Mouse (Mus musculus) midbrain, embryonic 16.5 days (tissue): ENCODE measurements at regions not wholly inside any gene's neighbourhood (a gene's known extent, or its start where the extent isn't known, plus 50 kb on each side); places are given as distances from the start of the nearest gene placed in this dataset.

Experiments used
- ATAC-seq: fragments of 200-750 bp; cut with Nextera tagmentation; 2 replicates; pipeline ENCODE4 v1.8.0; 2017; ENCODE audit warnings: moderate TSS enrichment
- H3K27ac ChIP-seq: fragments of 300-500 bp; sonication (generic); 2 replicates; pipeline ENCODE4 v1.5.1; 2014; ENCODE audit warnings: mild to moderate bottlenecking, low read length, mixed read lengths
- H3K27me3 ChIP-seq: fragments of 300-500 bp; sonication (generic); 2 replicates; pipeline ENCODE4 v1.6.1; 2014; ENCODE audit warnings: low read depth, low read length, mixed read lengths; ENCODE audit not compliant: control insufficient read depth, insufficient read depth
- H3K36me3 ChIP-seq: fragments of 300-500 bp; sonication (generic); 2 replicates; pipeline ENCODE4 v1.6.1; 2014; ENCODE audit warnings: mild to moderate bottlenecking, low read length, moderate library complexity, mixed read lengths; ENCODE audit not compliant: control insufficient read depth, insufficient read depth
- H3K4me1 ChIP-seq: fragments of 300-500 bp; sonication (generic); 2 replicates; pipeline ENCODE4 v1.6.1; 2014; ENCODE audit warnings: mild to moderate bottlenecking, low read length, mixed read lengths; ENCODE audit not compliant: control insufficient read depth, insufficient read depth
- H3K4me2 ChIP-seq: fragments of 300-500 bp; sonication (generic); 2 replicates; pipeline ENCODE4 v1.6.1; 2014; ENCODE audit warnings: mild to moderate bottlenecking, low read length, mixed read lengths
- H3K4me3 ChIP-seq: fragments of 300-500 bp; sonication (generic); 2 replicates; pipeline ENCODE4 v1.5.1; 2014; ENCODE audit warnings: low read depth, mild to moderate bottlenecking, low read length, moderate library complexity, mixed read lengths
- H3K9ac ChIP-seq: fragments of 300-500 bp; sonication (generic); 2 replicates; pipeline ENCODE4 v1.6.1; 2014; ENCODE audit warnings: low read depth, low read length, mixed read lengths
- H3K9me3 ChIP-seq: fragments of 300-500 bp; sonication (generic); replicated peaks from 2 replicates; pipeline ENCODE4 v1.6.1; 2014; ENCODE audit warnings: mild to moderate bottlenecking, low read length, mixed read lengths; ENCODE audit not compliant: control insufficient read depth, poor library complexity, severe bottlenecking
- WGBS: fragments of 180-500 bp; shearing (Covaris S2); extraction: QIAGEN DNeasy Blood & Tissue Kit; methylation state at CpG from one replicate; pipeline ENCODE4 v1.1.7; 2014; 5-methylcytosine and 5-hydroxymethylcytosine counted together

GRCm38 (mm10) chr17:63690829-63691689 is 171.8 kb upstream of the Fer start:
- no peaks in the 10 kb centered on the region for H3K9me3 ChIP-seq
- 0 out of 2 replicates have a peak, but pooled peaks cover 2% of the 10 kb centered on the region for H3K4me1 ChIP-seq
- WGBS, result 73% methylated on average over 11 of the region's 11 CpGs
- H3K27ac ChIP-seq, result no peak overlapping the region
- H3K36me3 ChIP-seq, result no peaks in the 10 kb centered on the region
- H3K4me3 ChIP-seq, result no peak overlapping the region
- no peak overlapping the region for H3K4me2 ChIP-seq
- no peak overlapping the region for H3K9ac ChIP-seq
- no peak for ATAC-seq
- H3K27me3 ChIP-seq, result no peaks in the 10 kb centered on the region

- H3K27me3 ChIP-seq, result no peaks in the 10 kb centered on the region
- ATAC-seq, result no peak
- H3K9me3 ChIP-seq, result no peaks in the 10 kb centered on the region
- 78% methylated on average over 3 of the region's 3 CpGs for WGBS
- peaks cover 2% of the 10 kb centered on the region; the same call in 1 of the 2 replicates for H3K4me1 ChIP-seq
- no peak overlapping the region for H3K4me3 ChIP-seq
- no peaks in the 10 kb centered on the region for H3K36me3 ChIP-seq
- no peak overlapping the region for H3K9ac ChIP-seq
- no peak overlapping the region for H3K4me2 ChIP-seq
- no peak overlapping the region for H3K27ac ChIP-seq
Observed at GRCm38 (mm10) chr17:63691690-63691968, 171.2 kb upstream of the Fer start.

- Histone ChIP-seq H3K4me1 (peaks cover 2% of the 10 kb centered on the region; the same call in 1 of the 2 replicates), H3K4me2 (no peak overlapping the region), H3K9ac (no peak overlapping the region), H3K9me3 (no peaks in the 10 kb centered on the region), H3K4me3 (no peak overlapping the region), H3K27ac (no peak overlapping the region), H3K36me3 (no peaks in the 10 kb centered on the region), H3K27me3 (no peaks in the 10 kb centered on the region)
- 60% methylated on average over 1 of the region's 1 CpGs for WGBS
- ATAC-seq, result peak; percentile 92
Observed at GRCm38 (mm10) chr17:63693274-63693673, 169.6 kb upstream of the Fer start.

GRCm38 (mm10) chr17:63699537-63699936 is 163.3 kb upstream of the Fer start:
- 90% methylated on average over 6 of the region's 6 CpGs for WGBS
- Histone ChIP-seq H3K36me3 (no peaks in the 10 kb centered on the region), H3K9ac (no peak overlapping the region), H3K4me1 (no peaks in the 10 kb centered on the region; the same call in 1 of the 2 replicates), H3K4me2 (no peak overlapping the region), H3K27ac (no peak overlapping the region), H3K4me3 (no peak overlapping the region), H3K27me3 (no peaks in the 10 kb centered on the region), H3K9me3 (0 out of 2 replicates have a peak, but pooled peaks cover 3% of the 10 kb centered on the region)
- ATAC-seq, result no peak

- Histone ChIP-seq H3K4me2 (no peak overlapping the region), H3K9me3 (0 out of 2 replicates have a peak, but pooled peaks cover 3% of the 10 kb centered on the region), H3K27me3 (no peaks in the 10 kb centered on the region), H3K36me3 (no peaks in the 10 kb centered on the region), H3K27ac (no peak overlapping the region), H3K9ac (no peak overlapping the region), H3K4me3 (no peak overlapping the region), H3K4me1 (no peaks in the 10 kb centered on the region)
- no peak for ATAC-seq
- WGBS, result 94% methylated on average over 3 of the region's 3 CpGs
Observed at GRCm38 (mm10) chr17:63704991-63705390, 157.9 kb upstream of the Fer start.

GRCm38 (mm10) chr17:63712937-63713336 is 149.9 kb upstream of the Fer start:
- H3K9ac ChIP-seq, result no peak overlapping the region
- H3K4me2 ChIP-seq, result no peak overlapping the region
- 75% methylated on average over 6 of the region's 6 CpGs for whole genome bisulfite sequencing
- H3K9me3 ChIP-seq, result no peaks in the 10 kb centered on the region
- no peaks in the 10 kb centered on the region for H3K27me3 ChIP-seq
- H3K4me3 ChIP-seq, result no peak overlapping the region
- H3K36me3 ChIP-seq, result no peaks in the 10 kb centered on the region
- H3K4me1 ChIP-seq, result no peaks in the 10 kb centered on the region; the same call in 1 of the 2 replicates
- no peak overlapping the region for H3K27ac ChIP-seq
- no peak for ATAC-seq

GRCm38 (mm10) chr17:63715687-63716086 is 147.2 kb upstream of the Fer start:
- no peaks in the 10 kb centered on the region for H3K27me3 ChIP-seq
- WGBS, result 89% methylated on average over 9 of the region's 9 CpGs
- ATAC-seq, result no peak
- H3K9ac ChIP-seq, result no peak overlapping the region
- no peaks in the 10 kb centered on the region; the same call in 1 of the 2 replicates for H3K4me1 ChIP-seq
- no peak overlapping the region for H3K27ac ChIP-seq
- H3K36me3 ChIP-seq, result no peaks in the 10 kb centered on the region
- H3K4me3 ChIP-seq, result no peak overlapping the region
- no peaks in the 10 kb centered on the region for H3K9me3 ChIP-seq
- no peak overlapping the region for H3K4me2 ChIP-seq

GRCm38 (mm10) chr17:63716161-63716560 is 146.7 kb upstream of the Fer start:
- H3K4me3 ChIP-seq, result no peak overlapping the region
- no peak for ATAC-seq
- H3K27ac ChIP-seq, result no peak overlapping the region
- H3K9ac ChIP-seq, result no peak overlapping the region
- H3K27me3 ChIP-seq, result no peaks in the 10 kb centered on the region
- H3K36me3 ChIP-seq, result no peaks in the 10 kb centered on the region
- no peaks in the 10 kb centered on the region for H3K9me3 ChIP-seq
- WGBS, result 58% methylated on average over 6 of the region's 6 CpGs
- no peak overlapping the region for H3K4me2 ChIP-seq
- H3K4me1 ChIP-seq, result no peaks in the 10 kb centered on the region; the same call in 1 of the 2 replicates

GRCm38 (mm10) chr17:63717051-63717578 is 145.7 kb upstream of the Fer start:
- Histone ChIP-seq H3K36me3 (no peaks in the 10 kb centered on the region), H3K4me2 (no peak overlapping the region), H3K27ac (no peak overlapping the region), H3K4me1 (no peaks in the 10 kb centered on the region; the same call in 1 of the 2 replicates), H3K9ac (no peak overlapping the region), H3K9me3 (no peaks in the 10 kb centered on the region), H3K4me3 (no peak overlapping the region), H3K27me3 (no peaks in the 10 kb centered on the region)
- 37% methylated on average over 9 of the region's 9 CpGs for WGBS
- ATAC-seq, result no peak
